Mouse (Mus musculus): Measurements from ENCODE around the gene Npr2. TPM values are rescaled to one million over a fixed set of nuclear protein-coding genes. Genes with fewer than 3 reads are reported as not detected.

Gene Npr2
- total and polyA plus RNA-seq, 3 experiments = 0.04 to 6.3 (median 0.44) TPM

DNA sequence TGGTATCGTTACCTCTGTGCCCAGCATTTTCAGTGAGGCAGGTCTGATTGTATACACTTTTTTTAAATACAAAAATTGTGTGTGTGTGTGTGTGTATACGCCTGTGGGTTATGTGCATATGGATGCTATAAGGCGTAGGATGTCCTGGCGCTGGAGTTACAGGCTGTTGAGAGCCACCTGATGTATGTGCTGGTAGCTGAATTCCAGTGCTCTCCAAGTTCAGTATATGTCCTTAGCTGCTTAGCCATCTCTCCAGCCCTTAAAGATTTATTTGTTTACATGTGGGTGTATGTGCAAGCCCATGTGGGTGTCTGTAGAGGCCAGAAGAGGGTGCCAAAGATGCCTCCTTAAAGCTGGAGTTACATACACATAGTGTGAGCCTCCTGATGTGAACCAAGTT, 25.4 kb downstream of the Npr2 start:
- H3K27me3 ChIP-seq (ENCODE audit: insufficient read depth, low read length) = peaks cover 36% of the 10 kb centered on the region

DNA sequence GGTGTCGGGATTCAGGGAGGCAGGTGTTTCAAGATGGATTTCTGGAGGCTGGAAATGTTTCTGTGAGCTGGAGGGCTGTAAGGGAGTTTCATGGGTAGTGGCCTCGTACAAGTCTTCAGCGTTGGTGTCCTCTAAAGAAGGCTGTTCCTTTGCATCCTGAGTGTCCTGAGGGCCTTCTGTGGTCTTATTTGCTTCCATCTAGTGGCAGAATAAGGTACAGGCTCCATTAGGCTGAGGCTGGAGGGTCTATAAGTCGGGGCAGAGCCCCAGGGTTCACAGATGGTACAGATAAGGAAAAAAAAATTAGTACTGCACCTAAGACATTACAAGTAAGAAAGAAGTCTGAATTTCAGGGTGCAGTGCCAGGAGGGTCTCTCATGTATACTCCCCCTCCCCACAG, 34.7 kb downstream of the Npr2 start:
- Histone ChIP-seq H3K27me3 (ENCODE audit: insufficient read depth, low read length) (peaks cover 34% of the 10 kb centered on the region), H3K4me1 (ENCODE audit: insufficient read depth, low read depth, low read length) (peaks cover 27% of the 10 kb centered on the region), H3K36me3 (replicated peaks) (no peaks in the 10 kb centered on the region), H3K9me3 (replicated peaks) (no peaks in the 10 kb centered on the region), H3K4me3 (ENCODE audit: low read depth, low read length) (no peak overlapping the region)
- ATAC-seq (ENCODE audit: extremely low read depth, insufficient number of reproducible peaks, low FRiP score, poor library complexity, severe bottlenecking) (no peak), DNase-seq (ENCODE audit: low spot score) (peak; percentile 36)
- peak; percentile 24 for TF ChIP-seq CTCF (IDR thresholded peaks at IDR 0.05; ENCODE audit: low read depth, low read length)
- no peak for TF ChIP-seq GATA1 (IDR thresholded peaks at IDR 0.05; ENCODE audit: borderline replicate concordance, low read length)

More for the DNA sequence above, 25.4 kb downstream of the Npr2 start:
- Histone ChIP-seq H3K36me3 (replicated peaks) (peaks cover 9% of the 10 kb centered on the region), H3K4me3 (ENCODE audit: low read depth, low read length) (peak overlapping the region; percentile 90), H3K9me3 (replicated peaks) (no peaks in the 10 kb centered on the region), H3K4me1 (ENCODE audit: insufficient read depth, low read depth, low read length) (peaks cover 15% of the 10 kb centered on the region)
- no peak for TF ChIP-seq GATA2 (IDR thresholded peaks at IDR 0.05; ENCODE audit: borderline replicate concordance, low read depth, low read length)
- no peak for TF ChIP-seq POLR2AphosphoS5 (IDR thresholded peaks at IDR 0.05; ENCODE audit: insufficient replicate concordance, low read depth, low read length)
- TF ChIP-seq CTCF (IDR thresholded peaks at IDR 0.05; ENCODE audit: low read depth, low read length) = no peak
- ATAC-seq (ENCODE audit: extremely low read depth, insufficient number of reproducible peaks, low FRiP score, poor library complexity, severe bottlenecking) = no peak
- no peak for DNase-seq (ENCODE audit: low spot score)

DNA sequence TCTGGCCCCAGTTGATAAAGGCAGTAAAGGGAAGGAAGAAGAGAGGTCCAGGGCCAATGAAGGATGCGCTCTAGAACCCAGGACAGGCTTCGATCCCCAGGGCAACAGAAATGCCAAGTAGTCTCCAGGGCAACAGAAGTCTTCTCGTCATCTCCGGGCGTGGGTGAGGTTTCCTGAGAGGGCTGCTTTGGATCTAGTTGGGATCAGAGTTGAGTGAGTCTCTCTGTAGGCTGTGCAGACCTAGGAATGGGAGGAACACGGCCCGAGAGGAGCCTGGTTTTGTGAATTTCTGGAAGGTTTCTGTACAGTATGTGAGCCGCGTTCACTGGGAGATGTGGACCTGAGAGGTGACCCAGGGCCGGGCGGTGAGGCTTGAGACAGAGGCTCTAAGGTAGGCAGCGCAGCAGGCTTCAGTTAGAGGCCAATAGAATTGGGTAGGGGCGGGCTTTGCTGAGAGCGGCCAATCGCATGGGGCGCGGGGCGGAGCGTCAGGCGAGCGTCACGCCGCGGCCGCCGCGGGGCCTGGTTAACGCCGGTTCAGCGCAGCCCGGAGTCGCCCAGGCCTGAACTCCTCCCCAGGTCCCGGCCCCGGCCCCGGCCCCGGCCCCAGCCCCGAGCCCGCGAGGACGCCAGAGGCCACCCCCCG, 37.2 kb downstream of the Npr2 start, which contains the start of the genes Tmem8b and Fam221b:
Gene Tmem8b, plus strand, starts transcription at position 190 of the 646 bp plus-strand sequence.
Gene Fam221b, minus strand, starts transcription at position 364 of the 646 bp plus-strand sequence.
- H3K36me3 ChIP-seq (replicated peaks) = no peaks in the 10 kb centered on the region
- H3K9me3 ChIP-seq (replicated peaks) = no peaks in the 10 kb centered on the region
- TF ChIP-seq POLR2AphosphoS5 (IDR thresholded peaks at IDR 0.05; ENCODE audit: insufficient replicate concordance, low read depth, low read length) = no peak
- DNase-seq (ENCODE audit: low spot score) = peak; percentile 96
- peaks cover 29% of the 10 kb centered on the region for H3K4me1 ChIP-seq (ENCODE audit: insufficient read depth, low read depth, low read length)
- peaks cover 16% of the 10 kb centered on the region for H3K27me3 ChIP-seq (ENCODE audit: insufficient read depth, low read length)
- peak within 1 kb of the TSS; percentile 73 for H3K4me3 ChIP-seq (ENCODE audit: low read depth, low read length)
- peak; percentile 94 for ATAC-seq (ENCODE audit: extremely low read depth, insufficient number of reproducible peaks, low FRiP score, poor library complexity, severe bottlenecking)

DNA sequence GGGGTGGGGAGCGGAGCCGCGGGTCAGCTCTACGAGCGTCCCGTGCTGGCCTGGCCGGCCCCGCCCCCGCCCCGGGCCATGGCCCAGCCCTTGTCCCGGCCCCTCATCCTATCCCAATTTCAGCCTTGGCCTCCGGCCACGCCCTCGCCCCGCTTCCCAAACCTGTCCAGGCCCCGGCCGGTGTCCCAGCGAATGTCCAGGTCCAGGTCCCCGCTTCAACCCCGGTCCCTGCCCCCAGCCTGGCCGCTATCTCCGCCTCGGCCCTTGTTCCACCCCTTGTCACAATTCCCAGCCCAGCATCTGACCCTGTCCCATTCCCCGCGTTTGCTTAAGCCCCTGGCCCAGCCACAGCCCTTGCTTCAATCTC, 37.7 kb downstream of the Npr2 start:
- H3K9me3 ChIP-seq (replicated peaks) = no peaks in the 10 kb centered on the region
- TF ChIP-seq POLR2AphosphoS5 (IDR thresholded peaks at IDR 0.05; ENCODE audit: insufficient replicate concordance, low read depth, low read length) = no peak
- no peak for TF ChIP-seq TAL1 (conservative IDR thresholded peaks at IDR 0.05; ENCODE audit: low read depth, low read length)
- TF ChIP-seq GATA1 (IDR thresholded peaks at IDR 0.05; ENCODE audit: borderline replicate concordance, low read length) = no peak
- H3K4me3 ChIP-seq (ENCODE audit: low read depth, low read length) = peak overlapping the region; percentile 73
- DNase-seq (ENCODE audit: low spot score) = no peak
- H3K27me3 ChIP-seq (ENCODE audit: insufficient read depth, low read length) = peaks cover 16% of the 10 kb centered on the region
- no peak for ATAC-seq (ENCODE audit: extremely low read depth, insufficient number of reproducible peaks, low FRiP score, poor library complexity, severe bottlenecking)
- peaks cover 29% of the 10 kb centered on the region for H3K4me1 ChIP-seq (ENCODE audit: insufficient read depth, low read depth, low read length)
- peaks cover 2% of the 10 kb centered on the region for H3K36me3 ChIP-seq (replicated peaks)

DNA sequence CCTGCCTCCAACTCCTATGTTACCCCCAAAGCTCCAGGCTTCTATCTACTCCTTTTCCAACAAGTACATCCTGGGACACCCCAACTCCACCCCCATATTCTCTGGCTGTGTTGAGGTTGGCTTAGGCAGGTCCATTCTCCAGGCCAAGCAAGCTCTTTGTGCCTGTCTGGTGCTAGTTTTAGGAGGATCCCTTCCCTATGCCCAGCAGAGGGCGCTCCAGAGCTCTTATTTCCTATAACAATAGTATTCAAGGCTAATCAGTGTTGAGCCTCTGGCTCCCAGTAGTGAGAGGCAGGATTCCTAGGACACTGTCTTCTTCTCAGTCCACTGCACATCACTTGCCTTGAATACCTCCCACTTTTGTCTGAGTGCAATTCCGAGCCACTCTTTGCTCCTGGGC, 40.3 kb downstream of the Npr2 start:
- H3K4me3 ChIP-seq (ENCODE audit: low read depth, low read length) = no peak overlapping the region
- DNase-seq (ENCODE audit: low spot score) (peak; percentile 70), ATAC-seq (ENCODE audit: extremely low read depth, insufficient number of reproducible peaks, low FRiP score, poor library complexity, severe bottlenecking) (no peak)
- peaks cover 3% of the 10 kb centered on the region for H3K36me3 ChIP-seq (replicated peaks)
- TF ChIP-seq GATA1 (IDR thresholded peaks at IDR 0.05; ENCODE audit: borderline replicate concordance, low read length) = no peak
- TF ChIP-seq CTCF (IDR thresholded peaks at IDR 0.05; ENCODE audit: low read depth, low read length) = peak; percentile 59
- H3K4me1 ChIP-seq (ENCODE audit: insufficient read depth, low read depth, low read length) = peaks cover 25% of the 10 kb centered on the region
- H3K27me3 ChIP-seq (ENCODE audit: insufficient read depth, low read length) = peaks cover 6% of the 10 kb centered on the region; the same call in 1 of the 2 replicates
- H3K9me3 ChIP-seq (replicated peaks) = no peaks in the 10 kb centered on the region

DNA sequence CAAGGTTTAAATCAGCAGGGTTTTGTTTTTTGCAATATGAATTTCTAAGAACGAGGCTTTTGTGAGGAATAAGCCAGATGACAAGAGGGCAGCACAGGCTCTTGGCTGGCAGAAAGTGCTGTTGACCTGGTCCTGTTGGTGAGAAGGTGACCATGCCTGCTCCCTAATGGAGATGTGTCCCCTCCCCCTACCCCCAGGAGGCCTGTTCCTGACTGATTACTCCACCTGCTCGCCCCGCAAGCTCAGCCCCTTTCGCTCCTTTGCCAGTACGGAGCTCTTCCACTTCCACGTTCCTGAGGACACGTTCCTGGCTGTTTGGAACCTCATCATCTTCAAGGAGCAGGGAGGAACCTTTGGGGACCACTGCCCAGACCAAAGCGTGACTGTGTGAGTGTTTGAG, 42.0 kb downstream of the Npr2 start:
- DNase-seq (ENCODE audit: low spot score) (no peak), ATAC-seq (ENCODE audit: extremely low read depth, insufficient number of reproducible peaks, low FRiP score, poor library complexity, severe bottlenecking) (no peak)
- no peak for TF ChIP-seq CTCF (IDR thresholded peaks at IDR 0.05; ENCODE audit: low read depth, low read length)
- TF ChIP-seq TAL1 (conservative IDR thresholded peaks at IDR 0.05; ENCODE audit: low read depth, low read length) = no peak
- TF ChIP-seq GATA2 (IDR thresholded peaks at IDR 0.05; ENCODE audit: borderline replicate concordance, low read depth, low read length) = no peak
- no peak for TF ChIP-seq GATA1 (IDR thresholded peaks at IDR 0.05; ENCODE audit: borderline replicate concordance, low read length)
- TF ChIP-seq POLR2AphosphoS5 (IDR thresholded peaks at IDR 0.05; ENCODE audit: insufficient replicate concordance, low read depth, low read length) = no peak
- Histone ChIP-seq H3K4me3 (ENCODE audit: low read depth, low read length) (no peak overlapping the region), H3K4me1 (ENCODE audit: insufficient read depth, low read depth, low read length) (peaks cover 20% of the 10 kb centered on the region), H3K9me3 (replicated peaks) (no peaks in the 10 kb centered on the region), H3K27me3 (ENCODE audit: insufficient read depth, low read length) (peaks cover 13% of the 10 kb centered on the region), H3K36me3 (replicated peaks) (peaks cover 3% of the 10 kb centered on the region)

DNA sequence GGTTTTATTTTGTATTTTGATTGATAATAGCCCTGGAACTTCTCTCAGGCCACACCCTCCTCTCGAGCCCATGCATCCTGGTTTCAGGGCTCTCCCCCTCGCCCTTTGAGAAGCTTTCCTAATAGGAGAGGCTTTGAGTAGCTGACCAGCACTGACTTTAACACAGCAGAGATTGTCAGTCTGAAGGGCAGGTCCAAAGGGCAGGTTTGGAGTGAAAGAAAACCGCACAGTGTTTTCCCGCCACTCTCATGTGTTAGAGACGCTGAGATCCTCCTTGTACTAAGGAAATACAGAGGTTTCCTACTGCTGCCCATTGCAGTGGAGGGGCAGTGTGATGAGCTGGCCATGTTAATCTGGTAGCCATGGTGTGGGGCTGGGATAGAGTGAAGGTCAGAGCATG, 43.2 kb downstream of the Npr2 start:
- ATAC-seq (ENCODE audit: extremely low read depth, insufficient number of reproducible peaks, low FRiP score, poor library complexity, severe bottlenecking) (no peak), DNase-seq (ENCODE audit: low spot score) (no peak)
- Histone ChIP-seq H3K9me3 (replicated peaks) (no peaks in the 10 kb centered on the region), H3K4me1 (ENCODE audit: insufficient read depth, low read depth, low read length) (peaks cover 11% of the 10 kb centered on the region), H3K27me3 (ENCODE audit: insufficient read depth, low read length) (peaks cover 13% of the 10 kb centered on the region), H3K36me3 (replicated peaks) (peaks cover 3% of the 10 kb centered on the region), H3K4me3 (ENCODE audit: low read depth, low read length) (no peak overlapping the region)
- TF ChIP-seq GATA1 (IDR thresholded peaks at IDR 0.05; ENCODE audit: borderline replicate concordance, low read length) = no peak
- no peak for TF ChIP-seq CTCF (IDR thresholded peaks at IDR 0.05; ENCODE audit: low read depth, low read length)
- TF ChIP-seq POLR2AphosphoS5 (IDR thresholded peaks at IDR 0.05; ENCODE audit: insufficient replicate concordance, low read depth, low read length) = no peak
- no peak for TF ChIP-seq TAL1 (conservative IDR thresholded peaks at IDR 0.05; ENCODE audit: low read depth, low read length)
- TF ChIP-seq GATA2 (IDR thresholded peaks at IDR 0.05; ENCODE audit: borderline replicate concordance, low read depth, low read length) = no peak
